Mouse (Mus musculus) midbrain, embryonic 14.5 days (tissue): ENCODE results near the gene Car10. TPM values are rescaled to one million over a fixed set of nuclear protein-coding genes. Genes with fewer than 3 reads are reported as not detected.

Source experiments
- ATAC-seq: fragments of 200-750 bp; cut with Nextera tagmentation; 2 replicates; pipeline ENCODE4 v1.8.0; 2017; ENCODE audit warnings: moderate number of reproducible peaks, moderate library complexity; ENCODE audit not compliant: low FRiP score, low TSS enrichment
- DNase-seq: peaks from one replicate; pipeline ENCODE4 v3.0.0-alpha.2; 2015
- H3K27ac ChIP-seq: fragments of 300-500 bp; sonication (generic); replicated peaks from 2 replicates; pipeline ENCODE4 v1.5.1; 2014; ENCODE audit warnings: mild to moderate bottlenecking, low read depth, low read length, moderate library complexity
- H3K27me3 ChIP-seq: fragments of 300-500 bp; sonication (generic); 2 replicates; pipeline ENCODE4 v1.6.1; 2014; ENCODE audit warnings: low read length, control low read depth, mixed read lengths; ENCODE audit not compliant: control insufficient read depth, insufficient read depth
- H3K36me3 ChIP-seq: fragments of 300-500 bp; sonication (generic); 2 replicates; pipeline ENCODE4 v1.6.1; 2014; ENCODE audit warnings: low read length, control low read depth; ENCODE audit not compliant: control insufficient read depth, insufficient read depth
- H3K4me1 ChIP-seq: fragments of 300-500 bp; sonication (generic); 2 replicates; pipeline ENCODE4 v1.6.1; 2014; ENCODE audit warnings: mild to moderate bottlenecking, antibody characterized with exemption, low read length, control low read depth; ENCODE audit not compliant: control insufficient read depth, insufficient read depth
- H3K4me2 ChIP-seq: fragments of 300-500 bp; sonication (generic); 2 replicates; pipeline ENCODE4 v1.6.1; 2014; ENCODE audit warnings: mild to moderate bottlenecking, low read length, moderate library complexity
- H3K4me3 ChIP-seq: fragments of 300-500 bp; sonication (generic); replicated peaks from 2 replicates; pipeline ENCODE4 v1.5.1; 2014; ENCODE audit warnings: low read depth, low read length
- H3K9ac ChIP-seq: fragments of 300-500 bp; sonication (generic); replicated peaks from 2 replicates; pipeline ENCODE4 v1.6.1; 2014; ENCODE audit warnings: mild to moderate bottlenecking, low read length, moderate library complexity
- H3K9me3 ChIP-seq: fragments of 300-500 bp; sonication (generic); 2 replicates; pipeline ENCODE4 v1.6.1; 2016; ENCODE audit warnings: low read length, control low read depth, mixed read lengths; ENCODE audit not compliant: control insufficient read depth
- whole genome bisulfite sequencing: fragments of 180-500 bp; shearing (Covaris S2); extraction: QIAGEN DNeasy Blood & Tissue Kit; methylation state at CpG from one replicate; pipeline ENCODE4 v1.1.7; 2014; 5-methylcytosine and 5-hydroxymethylcytosine counted together
- polyA plus RNA-seq: library from polyadenylated mRNA; unstranded; fragments of >200 nt; fragmentation: Nextera tagmentation; extraction: Ambion mirVana; gene quantifications from 2 replicates; pipeline ENCODE4 v1.2.1, GENCODE M21; 2014

Car10 gene
- polyA plus RNA-seq, 1 experiment from 2014 or later = 31.3 TPM

DNA sequence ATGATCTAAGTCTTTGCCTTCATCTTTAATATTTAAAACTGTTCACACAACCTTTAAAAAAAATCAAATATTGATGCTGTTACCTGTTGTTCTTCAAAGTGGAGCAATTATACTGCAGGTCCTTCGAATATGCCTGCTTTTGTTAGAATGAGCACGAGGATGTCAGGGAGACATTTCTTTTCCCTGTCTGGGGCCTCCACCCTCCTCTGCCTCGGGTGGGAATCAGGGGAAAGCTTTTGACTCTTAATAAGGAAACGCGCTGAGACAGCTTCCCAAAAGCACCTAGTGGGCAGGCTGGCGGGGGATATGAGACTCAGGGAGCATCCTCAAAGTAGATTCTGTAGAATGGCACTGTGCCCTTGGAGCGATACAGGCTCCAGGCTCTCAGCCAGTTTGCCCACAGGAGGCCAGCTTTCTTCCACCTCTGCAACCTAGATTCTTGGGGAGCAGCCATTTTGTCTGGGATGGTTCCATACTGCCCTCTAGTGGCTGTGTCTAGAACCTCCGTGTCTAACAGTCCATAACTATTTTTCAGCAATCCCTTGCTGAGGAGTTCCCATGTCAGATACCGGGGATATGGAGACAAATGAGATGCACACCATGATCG lies 373.8 kb downstream of the Car10 start:
- H3K36me3 ChIP-seq = no peaks in the 10 kb centered on the region
- H3K4me1 ChIP-seq = peaks cover 2% of the 10 kb centered on the region; the same call in 1 of the 2 replicates
- no peak overlapping the region for H3K27ac ChIP-seq
- WGBS = 26% methylated on average over 10 of the region's 10 CpGs
- no peak overlapping the region for H3K9ac ChIP-seq
- DNase-seq = peak; percentile 90
- H3K4me3 ChIP-seq = no peak overlapping the region
- no peak overlapping the region for H3K4me2 ChIP-seq
- no peaks in the 10 kb centered on the region for H3K9me3 ChIP-seq
- H3K27me3 ChIP-seq = no peaks in the 10 kb centered on the region
- peak; percentile 63 for ATAC-seq

DNA sequence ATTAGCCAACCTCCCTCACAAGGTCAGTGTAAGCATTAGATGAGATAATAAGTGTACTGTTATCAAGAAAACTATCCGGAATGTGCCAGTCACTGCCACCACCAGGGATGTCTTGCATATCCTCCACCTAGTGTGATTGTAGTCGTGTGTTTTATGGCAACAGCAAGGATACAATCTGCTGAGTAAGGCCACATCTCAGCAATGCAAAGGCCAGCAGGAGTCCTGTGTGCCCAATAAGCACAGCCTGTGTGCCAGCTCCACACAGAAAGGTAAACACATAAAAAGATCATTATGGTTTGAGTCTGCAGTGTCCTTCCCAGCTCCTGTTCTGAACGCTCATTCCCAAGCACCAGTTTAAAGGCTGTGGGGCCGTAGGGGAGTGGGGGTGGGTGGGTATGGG lies 386.8 kb downstream of the Car10 start:
- DNase-seq = no peak
- Histone ChIP-seq H3K9me3 (no peaks in the 10 kb centered on the region), H3K4me3 (no peak overlapping the region), H3K4me1 (no peaks in the 10 kb centered on the region), H3K36me3 (no peaks in the 10 kb centered on the region), H3K9ac (no peak overlapping the region), H3K27ac (no peak overlapping the region), H3K27me3 (no peaks in the 10 kb centered on the region), H3K4me2 (no peak overlapping the region)
- ATAC-seq = no peak
- WGBS = 79% methylated on average over 4 of the region's 4 CpGs

DNA sequence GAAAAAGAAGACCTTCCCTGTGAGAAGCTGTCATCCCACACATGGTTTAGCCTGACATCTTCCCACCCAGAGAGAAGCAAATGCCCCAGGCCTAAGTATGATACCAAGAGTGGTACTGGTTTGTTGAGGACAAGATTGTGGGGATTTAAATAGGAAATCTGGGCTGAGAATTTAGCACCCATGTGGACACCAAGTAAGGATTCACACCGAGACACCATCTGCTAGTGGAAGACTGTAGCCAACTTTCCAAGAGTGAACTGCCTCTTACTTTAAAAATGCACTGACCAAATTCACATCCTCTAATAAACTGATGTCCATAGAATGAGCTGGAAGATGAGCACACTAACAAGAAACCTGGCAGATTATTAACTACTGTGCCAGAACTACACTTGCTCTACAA lies 389.2 kb downstream of the Car10 start:
- Histone ChIP-seq H3K27me3 (no peaks in the 10 kb centered on the region), H3K36me3 (no peaks in the 10 kb centered on the region), H3K9me3 (no peaks in the 10 kb centered on the region), H3K4me1 (no peaks in the 10 kb centered on the region), H3K27ac (no peak overlapping the region), H3K9ac (no peak overlapping the region), H3K4me2 (no peak overlapping the region), H3K4me3 (no peak overlapping the region)
- ATAC-seq = no peak
- WGBS = 94% methylated on average over 1 of the region's 1 CpGs
- no peak for DNase-seq

DNA sequence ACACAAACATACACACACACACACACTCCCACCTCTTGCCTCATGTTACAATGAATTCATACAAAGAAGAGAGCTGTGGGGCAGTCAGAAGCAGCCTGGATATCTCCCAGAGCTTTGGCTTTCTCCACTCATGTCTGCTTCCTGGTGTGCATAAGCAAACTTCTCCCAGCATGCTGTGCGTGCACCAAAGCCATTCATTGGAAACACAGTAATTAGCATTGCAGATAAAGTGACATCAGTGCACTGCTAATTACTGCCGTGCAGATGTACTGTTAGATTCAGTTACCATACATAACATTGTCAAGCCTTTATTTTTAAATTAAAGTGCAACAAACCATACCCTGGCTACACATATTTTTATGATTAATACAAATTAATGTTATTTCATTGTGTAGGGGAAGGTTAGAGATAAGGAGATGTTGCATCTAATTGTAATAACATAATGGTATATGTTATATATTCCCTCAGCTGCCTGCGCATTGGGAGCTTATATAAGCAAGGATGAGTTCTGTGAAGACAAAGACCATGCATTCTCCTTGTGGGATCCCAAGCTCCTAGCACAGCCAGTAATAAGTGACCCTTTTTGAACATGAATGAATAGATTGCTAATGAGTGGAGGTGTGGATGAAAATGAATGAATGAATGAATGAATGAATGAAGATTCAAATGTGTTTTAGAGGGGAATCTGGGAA lies 390.2 kb downstream of the Car10 start:
- Histone ChIP-seq H3K4me3 (no peak overlapping the region), H3K9me3 (no peaks in the 10 kb centered on the region), H3K9ac (no peak overlapping the region), H3K4me1 (no peaks in the 10 kb centered on the region), H3K36me3 (no peaks in the 10 kb centered on the region), H3K27ac (no peak overlapping the region), H3K4me2 (no peak overlapping the region), H3K27me3 (no peaks in the 10 kb centered on the region)
- no peak for ATAC-seq
- 65% methylated on average over 3 of the region's 3 CpGs for WGBS
- DNase-seq = peak; percentile 40

DNA sequence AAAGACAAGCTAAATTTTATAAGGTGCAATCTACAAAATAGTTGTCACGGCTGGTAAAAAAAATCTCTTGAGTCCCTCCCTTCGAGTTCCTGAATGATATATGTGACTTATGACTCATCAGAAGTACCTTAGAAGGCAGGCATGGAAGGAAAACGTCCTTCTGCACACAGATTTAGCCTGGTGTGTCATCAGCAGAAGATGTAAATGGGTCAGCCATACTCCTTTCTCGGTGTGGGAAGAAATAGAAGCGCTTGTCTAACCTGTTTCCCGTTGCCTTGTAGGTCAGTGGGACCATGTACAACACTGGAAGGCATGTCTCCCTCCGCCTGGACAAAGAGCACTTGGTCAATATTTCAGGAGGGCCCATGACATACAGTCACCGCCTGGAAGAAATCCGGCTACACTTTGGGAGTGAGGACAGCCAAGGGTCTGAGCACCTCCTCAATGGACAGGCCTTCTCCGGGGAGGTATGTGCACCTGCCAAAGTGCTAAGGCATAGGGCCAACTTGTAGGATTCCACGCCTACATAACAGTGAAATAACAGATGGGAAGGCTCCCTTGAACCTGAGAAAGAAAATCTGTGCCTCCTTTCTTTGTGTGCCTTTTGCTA lies 392.5 kb downstream of the Car10 start:
- 88% methylated on average over 11 of the region's 11 CpGs for WGBS
- ATAC-seq = no peak

DNA sequence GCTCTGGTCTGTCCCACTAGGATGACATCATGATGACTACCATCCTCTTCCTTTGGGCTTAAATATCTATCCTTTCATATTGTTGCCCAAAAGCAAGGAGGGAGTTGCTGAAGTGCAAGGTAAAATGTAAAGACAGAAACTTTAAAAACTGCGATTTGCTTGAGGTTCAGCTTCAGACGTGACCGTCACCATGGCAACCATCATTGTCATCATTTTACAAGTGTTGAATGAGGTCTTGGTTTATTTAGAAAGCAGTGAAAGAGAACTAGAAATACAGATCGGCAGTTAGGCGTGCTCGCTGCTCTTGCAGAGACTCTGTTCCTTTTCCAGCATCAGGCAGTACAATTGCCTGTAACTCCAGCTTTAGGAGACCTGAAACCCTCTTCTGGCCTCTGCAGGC lies 400.1 kb downstream of the Car10 start:
- Histone ChIP-seq H3K9ac (no peak overlapping the region), H3K4me2 (no peak overlapping the region), H3K4me3 (no peak overlapping the region), H3K9me3 (no peaks in the 10 kb centered on the region), H3K4me1 (peaks cover 7% of the 10 kb centered on the region; the same call in 1 of the 2 replicates), H3K27me3 (no peaks in the 10 kb centered on the region), H3K27ac (no peak overlapping the region), H3K36me3 (no peaks in the 10 kb centered on the region)
- DNase-seq (peak; percentile 58), ATAC-seq (no peak)
- WGBS = 57% methylated on average over 6 of the region's 6 CpGs

More for the DNA sequence above, 392.5 kb downstream of the Car10 start:
- no peak overlapping the region for H3K4me3 ChIP-seq
- H3K4me1 ChIP-seq = no peaks in the 10 kb centered on the region
- no peak for DNase-seq
- no peak overlapping the region for H3K4me2 ChIP-seq
- H3K36me3 ChIP-seq = no peaks in the 10 kb centered on the region
- no peaks in the 10 kb centered on the region for H3K27me3 ChIP-seq
- no peak overlapping the region for H3K9ac ChIP-seq
- H3K9me3 ChIP-seq = no peaks in the 10 kb centered on the region
- no peak overlapping the region for H3K27ac ChIP-seq

DNA sequence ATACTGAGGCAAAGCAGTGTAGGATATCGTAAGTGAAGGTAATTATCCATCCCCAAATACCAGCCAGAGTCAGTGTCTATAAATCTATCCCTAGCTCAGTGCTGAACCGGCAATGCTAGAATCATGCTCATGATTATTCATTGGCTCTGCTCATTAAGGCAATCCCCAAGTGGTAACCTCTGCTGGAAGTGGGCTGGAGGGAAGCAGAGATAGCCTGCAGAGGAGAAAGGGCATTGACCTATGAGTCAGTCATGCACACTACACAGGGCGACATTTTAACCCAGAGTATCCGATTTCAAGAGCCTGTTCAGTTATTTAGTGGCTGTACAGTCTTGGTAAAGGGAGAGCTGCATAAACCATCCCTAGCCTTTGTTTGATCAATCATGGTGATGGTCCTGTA lies 402.6 kb downstream of the Car10 start:
- peak; percentile 53 for DNase-seq
- ATAC-seq = no peak
- H3K27ac ChIP-seq = peak overlapping the region; percentile 32; the same call in 1 of the 2 replicates

DNA sequence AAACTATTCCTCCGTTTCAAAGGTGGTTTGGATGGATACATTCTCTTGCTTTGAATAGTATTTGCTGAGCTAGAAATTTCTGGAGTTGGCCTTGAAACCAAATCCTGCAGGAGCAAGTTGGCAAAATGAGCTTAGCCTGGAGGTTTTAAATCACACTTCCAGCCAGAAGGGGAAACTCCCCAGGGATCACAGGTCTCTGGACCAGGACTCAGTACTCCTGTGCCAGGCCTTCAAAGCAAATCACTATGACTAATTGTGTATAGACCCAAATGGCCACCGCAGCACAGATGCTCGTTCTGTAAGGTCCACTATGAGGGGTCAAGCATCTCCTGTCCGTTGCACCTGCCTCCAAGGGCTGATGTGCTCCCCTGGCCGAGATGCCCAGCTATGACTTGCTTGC lies 403.8 kb downstream of the Car10 start:
- no peak overlapping the region for H3K9ac ChIP-seq
- H3K4me2 ChIP-seq = no peak overlapping the region
- no peaks in the 10 kb centered on the region for H3K27me3 ChIP-seq
- 82% methylated on average over 5 of the region's 5 CpGs for WGBS
- H3K4me1 ChIP-seq = peaks cover 7% of the 10 kb centered on the region; the same call in 1 of the 2 replicates
- H3K36me3 ChIP-seq = no peaks in the 10 kb centered on the region
- ATAC-seq (no peak), DNase-seq (no peak)
- H3K27ac ChIP-seq = no peak overlapping the region
- no peaks in the 10 kb centered on the region for H3K9me3 ChIP-seq
- H3K4me3 ChIP-seq = no peak overlapping the region

More for the DNA sequence above, 402.6 kb downstream of the Car10 start:
- Histone ChIP-seq H3K9me3 (no peaks in the 10 kb centered on the region), H3K36me3 (no peaks in the 10 kb centered on the region), H3K4me2 (no peak overlapping the region), H3K4me3 (no peak overlapping the region), H3K9ac (no peak overlapping the region), H3K27me3 (no peaks in the 10 kb centered on the region), H3K4me1 (peaks cover 7% of the 10 kb centered on the region; the same call in 1 of the 2 replicates)
- 19% methylated on average over 4 of the region's 4 CpGs for WGBS
